Mouse (Mus musculus): ENCODE data around the gene Nrp1.

Gene Nrp1

DNA sequence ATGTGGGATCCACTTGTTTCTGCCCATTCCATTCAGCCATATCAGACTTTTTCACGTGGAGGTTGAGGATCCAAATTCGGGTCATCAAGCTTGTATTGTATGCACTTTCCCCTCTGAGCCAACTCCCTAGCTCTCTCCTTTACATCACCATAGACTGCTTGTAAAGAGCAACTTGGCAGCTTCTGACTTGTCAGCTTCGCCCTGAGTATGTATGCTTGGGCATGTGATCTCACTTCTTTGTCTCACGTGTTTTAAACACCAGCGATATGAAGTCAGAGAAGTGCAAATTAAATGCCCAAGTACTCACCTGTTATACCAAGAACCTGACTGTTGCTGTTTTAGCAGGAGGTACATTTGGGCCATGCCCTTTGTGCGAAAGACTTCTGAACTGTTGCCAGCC is 12.6 kb downstream of the Nrp1 start:
- DNase-seq (ENCODE audit: low read depth, low spot score), result no peak

DNA sequence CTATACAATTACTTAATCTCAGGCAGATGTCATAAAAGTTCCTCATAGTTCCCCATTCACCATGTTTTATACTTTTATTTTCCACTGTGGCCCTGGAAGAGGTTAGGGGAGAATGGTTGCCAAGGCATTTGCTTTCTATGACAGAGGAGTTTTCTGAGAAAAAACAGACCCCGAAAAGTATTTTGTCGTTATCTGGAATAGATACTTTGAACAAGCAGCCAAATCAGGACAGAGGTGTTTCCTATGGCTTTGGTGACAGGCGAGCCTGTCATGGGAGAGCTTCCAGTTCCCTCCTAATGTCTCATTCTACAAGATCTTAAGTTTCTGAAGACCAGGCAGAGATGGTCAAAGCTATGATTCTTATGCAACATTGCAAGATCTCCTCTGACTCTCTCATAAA is 13.4 kb downstream of the Nrp1 start:
- no peak for DNase-seq (ENCODE audit: low read depth, low spot score)

DNA sequence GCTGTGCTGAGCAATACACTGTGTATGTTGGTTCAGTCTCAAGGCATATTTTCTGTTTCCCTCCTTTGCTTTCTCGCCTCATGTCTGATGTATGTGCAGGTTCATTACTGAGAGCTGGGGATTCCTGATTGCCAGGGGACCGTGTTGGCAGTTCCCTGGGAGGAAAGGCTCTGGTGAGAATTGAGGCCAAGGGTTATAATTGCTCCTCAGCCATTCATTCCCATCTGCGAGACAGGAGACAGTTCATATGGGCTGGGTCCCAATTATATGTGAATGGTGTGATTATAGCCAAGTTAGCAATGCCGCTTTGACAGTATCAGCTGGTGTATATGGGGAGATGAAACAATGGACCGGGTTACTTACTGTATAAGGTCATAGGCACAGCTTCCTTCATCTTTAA is 14.3 kb downstream of the Nrp1 start:
- DNase-seq (ENCODE audit: low read depth, low spot score), result no peak

DNA sequence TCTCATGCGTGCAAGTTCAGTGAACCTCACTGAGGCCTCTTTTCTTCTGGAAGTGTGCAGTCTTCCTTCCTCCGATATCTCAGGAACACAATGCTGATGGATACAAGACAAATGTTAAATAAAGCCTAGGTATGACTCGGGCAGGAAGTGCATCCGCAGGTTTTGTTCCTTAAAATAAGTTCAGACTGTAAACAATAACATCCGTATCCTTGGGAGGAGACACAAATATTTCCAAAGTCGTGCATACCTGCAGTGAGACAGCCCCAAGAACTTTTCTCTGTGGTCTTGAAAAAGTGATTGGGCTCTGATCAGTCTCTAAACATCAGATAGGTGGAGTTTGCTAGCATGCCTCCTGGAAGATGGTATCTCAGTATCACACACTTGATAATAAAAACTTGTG is 15.0 kb downstream of the Nrp1 start:
- DNase-seq (ENCODE audit: low read depth, low spot score), result no peak

DNA sequence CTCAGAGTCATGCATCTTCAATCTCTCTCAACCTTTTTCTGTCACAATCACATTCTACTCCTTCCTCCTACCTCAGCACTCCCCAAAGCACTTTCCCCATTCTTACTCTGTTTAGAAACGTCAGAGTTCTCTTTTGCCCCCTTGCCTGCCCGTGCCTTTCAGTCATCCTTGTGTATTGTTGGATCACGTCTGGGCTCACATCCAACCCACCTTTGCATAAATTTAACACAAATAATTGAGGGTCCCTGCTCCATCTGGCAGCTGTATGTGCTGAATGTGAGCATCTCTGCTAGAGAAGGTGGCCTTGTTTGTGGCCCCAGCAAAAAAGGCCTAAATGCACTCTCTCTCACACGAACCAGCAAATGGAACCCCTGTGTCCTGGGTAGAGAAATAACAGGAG is 16.9 kb downstream of the Nrp1 start:
- DNase-seq (ENCODE audit: low read depth, low spot score), result no peak

DNA sequence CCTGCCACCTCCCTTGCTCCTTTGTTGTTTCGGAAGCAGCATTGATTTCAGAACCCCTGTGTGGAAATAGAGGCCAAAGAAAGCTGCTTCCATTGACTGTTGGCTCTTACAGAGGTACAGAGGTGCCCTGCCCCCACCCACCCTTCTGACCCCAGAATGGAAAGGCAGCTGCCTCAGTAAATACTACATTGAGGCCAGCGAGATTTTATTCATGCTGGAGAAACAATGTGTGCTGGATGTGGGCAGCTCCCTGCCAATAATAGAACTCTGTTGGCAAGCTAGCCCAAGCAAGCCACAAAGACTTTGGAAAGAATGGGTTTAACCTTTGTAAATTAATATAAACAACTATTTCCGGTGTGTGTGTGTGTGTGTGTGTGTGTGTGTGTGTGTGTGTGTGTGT is 24.8 kb downstream of the Nrp1 start:
- no peak for DNase-seq (ENCODE audit: low read depth, low spot score)

DNA sequence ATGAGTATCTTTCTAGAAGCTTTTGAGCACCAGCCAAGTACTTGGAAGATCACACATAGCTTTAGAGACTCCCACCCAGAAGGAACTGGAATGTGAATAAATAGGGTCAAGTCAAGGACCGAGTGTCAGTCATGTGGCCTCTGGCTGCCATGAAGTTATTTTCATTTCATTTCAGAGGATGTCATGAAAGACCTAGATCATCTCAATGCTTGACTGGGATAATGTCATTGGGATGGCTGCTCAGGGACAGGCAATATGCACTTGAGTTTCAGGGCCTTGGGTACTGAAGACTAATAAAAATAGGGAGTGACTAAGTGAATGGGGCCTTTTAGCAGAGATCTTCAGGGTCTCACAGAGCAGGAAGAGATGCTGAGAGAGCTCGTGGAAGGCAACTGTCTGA is 26.0 kb downstream of the Nrp1 start:
- DNase-seq (ENCODE audit: low read depth, low spot score), result no peak

DNA sequence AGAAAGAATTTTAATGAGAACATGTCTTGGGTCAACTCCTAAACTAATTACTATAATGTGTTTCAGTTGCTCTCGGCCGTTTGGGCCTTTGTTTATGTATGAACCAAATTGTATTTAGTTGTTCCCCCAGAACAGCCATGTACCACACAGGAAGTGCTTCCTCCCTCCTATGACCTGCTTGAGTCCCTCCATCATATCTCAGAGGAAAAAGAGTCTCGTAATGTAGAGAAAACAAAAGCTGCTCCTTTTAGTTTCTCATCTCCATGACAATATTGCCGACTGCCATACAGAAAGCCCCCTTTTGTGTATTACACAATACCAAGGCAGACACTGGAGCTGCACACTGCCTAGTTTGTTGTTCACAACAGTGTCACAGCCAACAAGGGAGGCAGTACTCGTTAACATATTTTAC is 26.5 kb downstream of the Nrp1 start:
- DNase-seq (ENCODE audit: low read depth, low spot score), result no peak

DNA sequence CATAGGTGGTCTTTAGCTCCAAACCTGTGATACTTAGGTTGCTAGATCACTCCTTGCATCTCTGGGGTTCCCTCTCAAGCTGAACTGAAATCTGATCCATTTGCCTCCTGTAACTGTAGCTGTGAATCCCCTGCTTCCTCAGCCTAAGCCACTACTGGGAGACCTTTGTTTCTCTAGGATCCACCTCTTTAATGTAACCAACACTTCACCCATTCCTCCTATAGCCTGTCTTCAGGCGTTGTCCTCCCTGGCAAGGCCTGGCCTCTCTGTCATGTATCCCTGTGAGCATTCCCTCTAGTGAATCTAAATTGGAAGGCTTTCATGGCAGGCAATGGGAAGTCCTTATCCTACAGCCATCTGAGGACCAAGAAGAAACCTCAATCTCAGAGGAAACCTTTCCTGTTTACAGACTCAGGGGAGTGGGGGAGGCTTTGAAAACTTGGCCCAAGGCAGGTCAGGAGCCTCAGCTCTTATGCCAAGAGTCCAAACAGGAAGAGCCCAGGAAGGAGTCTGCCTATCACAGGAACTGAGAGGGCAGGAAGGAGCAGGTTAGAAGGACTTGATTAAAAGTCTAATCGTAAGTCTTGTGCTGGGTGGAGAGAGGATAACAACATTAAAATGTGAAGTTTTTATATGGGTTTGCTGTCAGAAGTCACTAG is 28.7 kb downstream of the Nrp1 start:
- DNase-seq (ENCODE audit: low read depth, low spot score), result no peak

DNA sequence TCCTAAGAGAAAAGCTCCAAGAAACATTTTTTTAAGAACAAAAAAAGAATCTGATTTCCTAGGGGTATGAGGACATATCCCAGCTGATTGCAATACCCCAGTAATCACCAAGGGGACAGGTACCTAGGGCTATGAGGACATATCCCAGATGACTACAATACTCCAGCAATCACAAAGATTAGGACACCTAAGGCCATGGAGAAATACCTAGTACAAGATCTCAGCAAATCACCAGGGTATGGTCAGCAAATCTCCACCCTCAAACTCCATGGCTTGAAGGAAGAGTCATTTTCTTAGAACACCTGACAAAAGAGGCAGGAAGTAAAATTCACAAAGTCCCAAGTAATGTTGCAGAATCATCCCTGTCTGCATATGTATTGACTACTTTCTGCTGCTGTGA is 32.4 kb downstream of the Nrp1 start:
- DNase-seq (ENCODE audit: low read depth, low spot score), result no peak

DNA sequence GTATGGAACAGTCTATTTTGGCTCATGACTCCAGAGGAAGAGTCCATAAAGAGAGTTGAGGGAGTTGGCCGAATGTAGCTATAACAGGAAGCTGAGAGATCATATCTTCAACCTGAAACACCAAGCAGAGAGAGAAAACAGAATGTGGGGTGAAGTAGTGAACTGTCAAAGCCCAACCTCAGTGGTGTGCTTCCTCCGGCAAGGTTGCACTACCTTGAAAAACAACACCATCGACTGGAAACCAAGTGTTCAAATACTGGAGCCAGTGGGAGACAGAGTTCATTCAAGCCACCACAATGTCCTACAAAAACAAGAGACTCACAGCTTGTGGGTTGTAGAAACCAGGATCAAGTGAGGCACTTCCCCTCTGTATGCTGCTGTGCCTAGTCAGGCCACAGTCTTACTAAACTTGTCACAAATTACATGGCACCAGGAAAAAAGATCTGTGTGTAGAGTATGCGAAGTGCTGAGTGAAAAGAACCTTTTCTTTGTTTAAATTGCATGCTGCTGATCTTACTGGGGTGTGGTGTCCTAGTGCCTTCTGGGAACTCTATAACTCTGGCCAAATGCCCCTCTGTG is 32.9 kb downstream of the Nrp1 start:
- DNase-seq (ENCODE audit: low read depth, low spot score), result no peak

DNA sequence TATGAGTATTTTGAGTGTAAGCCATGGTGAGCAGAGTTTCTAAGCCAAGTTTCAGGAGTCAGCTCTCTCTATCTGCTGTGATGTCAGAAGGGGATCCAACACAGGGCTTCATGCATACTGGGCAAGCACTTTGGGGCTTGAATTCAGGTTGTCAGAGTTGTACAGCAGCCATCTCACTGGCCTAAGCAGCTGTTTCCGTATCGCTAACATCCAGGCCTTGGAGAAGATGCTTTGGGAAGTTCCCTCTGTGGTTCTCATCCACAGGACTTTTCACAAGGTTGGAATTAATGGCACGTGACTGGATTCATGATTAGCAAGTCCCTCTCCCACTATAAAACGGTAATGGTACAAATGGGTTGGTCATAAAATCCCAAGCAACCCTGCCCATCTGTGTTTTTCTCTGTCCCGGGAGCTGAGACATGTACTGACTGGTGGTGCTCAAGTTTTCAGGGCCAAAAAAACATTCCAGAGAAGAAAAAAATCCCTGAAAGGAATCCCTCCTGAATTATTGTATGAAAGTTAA is 36.3 kb downstream of the Nrp1 start:
- DNase-seq (ENCODE audit: low read depth, low spot score), result no peak

DNA sequence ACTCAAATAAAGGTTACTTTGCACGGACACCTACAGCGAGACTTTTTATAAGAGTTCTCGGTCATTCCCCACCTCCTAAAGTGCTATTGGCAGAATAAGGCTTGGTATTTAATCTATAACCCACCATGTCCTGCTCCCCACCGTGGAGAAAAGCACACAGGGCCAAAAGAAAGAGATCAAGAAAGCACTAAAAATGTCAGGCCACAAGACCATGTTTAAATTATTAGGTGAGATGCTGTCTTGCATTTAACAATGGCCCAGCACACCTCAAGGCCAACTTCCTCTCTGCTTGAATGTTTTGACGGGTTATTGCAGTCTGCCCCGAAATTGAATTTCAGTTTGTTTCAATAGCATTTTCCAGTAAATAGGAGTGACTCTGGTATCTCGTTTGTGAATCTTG is 38.6 kb downstream of the Nrp1 start:
- no peak for DNase-seq (ENCODE audit: low read depth, low spot score)

DNA sequence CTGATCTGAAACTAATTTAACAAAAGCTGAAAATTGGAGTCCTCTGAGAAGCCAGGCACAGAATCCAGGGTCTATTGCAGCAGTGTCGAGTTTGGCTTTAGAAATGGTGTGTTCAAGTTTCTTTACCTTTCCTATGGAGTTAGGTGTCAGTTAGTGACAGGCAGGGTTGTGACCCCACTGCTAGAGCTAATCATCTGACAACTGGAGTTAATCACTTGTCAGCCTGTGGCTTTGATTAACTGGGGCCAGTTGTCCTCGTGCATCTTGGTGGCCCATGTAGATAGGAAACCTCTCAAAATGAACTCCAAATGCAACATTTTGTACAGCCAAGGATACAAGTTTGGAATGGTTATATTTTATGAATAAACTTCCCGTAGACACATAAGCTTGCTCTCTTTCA is 39.0 kb downstream of the Nrp1 start:
- DNase-seq (ENCODE audit: low read depth, low spot score), result no peak

DNA sequence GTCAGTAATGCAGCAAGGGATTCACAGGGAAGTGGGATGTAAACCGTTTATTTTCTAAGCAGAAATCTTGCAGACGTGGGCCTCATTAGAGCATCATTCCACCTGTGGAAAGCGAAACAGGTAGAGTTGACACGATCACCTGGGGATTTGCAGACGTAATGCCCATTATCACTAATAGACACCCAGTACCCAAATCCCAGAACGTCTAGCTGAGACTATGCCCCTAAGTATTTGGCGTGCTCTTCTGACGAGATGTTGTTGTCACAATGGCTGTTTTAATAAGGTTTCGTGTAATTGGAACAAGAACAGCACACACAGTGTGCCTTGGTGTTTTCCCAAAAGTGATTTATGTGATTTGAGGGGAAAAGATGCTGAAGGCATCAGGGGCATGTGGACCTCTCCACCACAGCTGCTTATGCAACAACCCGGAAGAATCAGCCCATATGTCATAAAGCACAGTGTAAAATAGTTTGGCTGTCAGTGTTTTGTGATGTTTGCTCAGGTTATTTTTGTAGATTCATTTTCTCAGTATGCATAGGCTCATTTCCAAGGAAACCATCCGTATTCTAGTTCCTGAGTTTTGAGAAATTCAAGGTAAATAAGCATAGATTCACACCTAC is 40.2 kb downstream of the Nrp1 start:
- no peak for DNase-seq (ENCODE audit: low read depth, low spot score)

DNA sequence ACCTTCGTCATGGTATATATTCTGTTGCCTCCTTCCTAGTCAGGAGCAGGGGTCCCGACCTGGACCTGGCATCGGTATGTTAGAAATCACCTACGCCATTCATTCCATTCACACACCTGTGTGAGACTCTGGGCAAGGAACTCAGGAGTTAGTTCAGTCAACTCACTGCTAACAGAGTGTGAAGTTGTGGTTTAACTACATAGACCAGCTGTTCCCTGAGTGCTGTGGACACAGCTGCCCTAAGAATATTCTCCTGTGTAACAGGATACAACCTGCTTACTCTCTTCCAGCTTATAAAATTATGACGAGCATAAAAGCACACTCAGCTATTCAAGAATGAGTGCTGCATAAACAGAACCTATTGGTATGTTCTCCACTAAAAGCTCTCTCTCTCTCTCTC is 41.9 kb downstream of the Nrp1 start:
- DNase-seq (ENCODE audit: low read depth, low spot score), result no peak

DNA sequence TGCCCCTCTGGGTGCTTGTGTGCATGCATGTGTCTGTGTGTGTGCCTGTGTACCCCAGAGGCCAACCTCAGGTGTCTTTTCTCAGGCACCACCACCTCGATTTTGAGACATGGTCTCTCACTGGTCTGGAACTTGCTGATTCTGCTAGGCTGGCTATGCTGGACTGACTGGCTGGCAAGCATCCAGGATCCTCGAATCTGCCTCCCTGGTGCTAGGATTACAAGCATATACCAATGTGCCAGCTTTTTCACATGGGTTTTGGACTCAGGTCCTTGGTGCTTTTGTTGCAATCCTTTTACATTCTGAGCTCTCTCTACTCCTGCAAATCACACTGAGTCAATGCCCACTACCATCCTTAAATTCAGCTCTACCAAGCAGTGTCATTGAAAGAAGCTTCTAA is 46.5 kb downstream of the Nrp1 start:
- no peak for DNase-seq (ENCODE audit: low read depth, low spot score)

DNA sequence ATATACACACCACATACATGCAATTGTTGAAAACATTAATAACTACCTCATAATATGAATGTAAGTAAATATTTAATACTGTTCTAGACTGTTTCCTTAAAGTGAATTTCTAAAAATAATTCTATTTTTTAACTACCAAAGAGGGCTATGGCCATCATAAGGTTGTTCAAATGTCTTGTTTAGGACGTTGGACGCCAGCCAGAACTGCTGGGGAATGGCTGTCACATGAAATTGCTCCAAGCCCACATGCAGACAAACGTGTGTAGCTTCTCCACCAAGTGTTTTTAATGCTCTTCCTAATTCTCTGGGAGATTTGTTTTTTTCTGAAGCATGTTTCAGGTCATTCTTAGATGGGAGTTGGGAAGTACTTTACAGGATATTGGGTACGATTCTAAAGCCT is 55.0 kb downstream of the Nrp1 start:
- DNase-seq (ENCODE audit: low read depth, low spot score), result no peak

DNA sequence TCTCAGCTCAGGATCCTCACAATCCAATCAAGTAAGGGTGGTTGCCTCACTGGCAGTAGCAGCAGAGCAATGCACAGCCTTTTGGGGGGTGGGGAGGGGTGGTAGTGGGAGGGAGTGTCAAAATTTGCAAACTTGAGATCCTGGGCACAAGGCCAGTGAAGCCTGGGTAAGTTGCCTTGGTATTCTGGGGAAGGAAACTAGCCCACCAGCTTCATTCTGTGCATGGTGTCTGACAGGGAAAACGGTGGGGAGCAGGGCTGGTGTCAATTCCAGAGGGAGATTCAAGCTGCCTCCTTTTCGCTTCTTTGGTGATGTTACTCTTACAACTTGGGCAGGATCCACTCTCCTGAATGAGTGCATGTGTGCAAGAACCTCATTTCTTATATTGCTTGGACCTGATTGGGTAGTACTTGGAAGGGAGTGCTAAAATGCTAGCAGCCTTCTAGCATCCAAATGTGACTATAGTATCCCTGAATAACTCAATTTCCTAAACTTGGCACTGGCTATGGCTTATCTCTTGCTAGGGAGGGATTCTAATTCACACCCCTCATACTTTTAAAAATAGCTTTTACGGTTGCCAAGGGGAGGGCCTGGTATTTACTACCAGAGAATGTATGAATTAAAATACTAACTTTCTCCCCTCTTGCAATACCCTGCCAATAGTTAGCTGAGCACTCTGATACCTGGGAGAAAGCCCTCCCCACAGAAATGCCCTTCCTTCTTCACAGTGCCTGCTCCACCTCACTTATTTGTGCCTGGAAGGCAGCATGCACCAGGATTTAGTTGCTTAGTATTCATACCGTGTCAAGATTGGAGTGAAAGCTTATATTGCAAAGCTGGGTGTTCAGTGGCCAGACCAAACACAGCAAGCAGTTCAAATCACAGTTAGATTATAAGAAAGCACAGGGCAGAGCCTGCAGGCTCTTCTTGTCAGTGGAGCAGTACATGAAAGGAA is 57.6 kb downstream of the Nrp1 start:
- DNase-seq (ENCODE audit: low read depth, low spot score), result no peak

DNA sequence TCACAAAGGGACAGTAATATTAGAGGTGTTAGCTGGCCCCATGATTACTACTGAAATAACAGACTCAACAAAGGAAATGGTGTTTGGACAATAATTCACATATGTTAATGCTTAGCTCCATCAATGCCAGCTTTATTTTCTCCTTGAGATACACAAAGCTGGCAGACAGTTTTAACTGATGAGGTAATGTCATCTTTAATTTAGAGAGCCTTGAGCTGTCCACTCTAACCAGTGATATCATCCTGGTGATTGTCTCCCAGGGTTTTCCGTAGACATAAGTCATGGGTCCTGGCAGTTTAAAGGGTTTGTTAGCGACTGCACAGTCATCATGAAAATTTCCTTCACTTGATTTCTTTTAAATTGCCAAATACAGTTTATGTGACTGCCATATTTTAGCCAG is 58.5 kb downstream of the Nrp1 start:
- DNase-seq (ENCODE audit: low read depth, low spot score), result no peak

DNA sequence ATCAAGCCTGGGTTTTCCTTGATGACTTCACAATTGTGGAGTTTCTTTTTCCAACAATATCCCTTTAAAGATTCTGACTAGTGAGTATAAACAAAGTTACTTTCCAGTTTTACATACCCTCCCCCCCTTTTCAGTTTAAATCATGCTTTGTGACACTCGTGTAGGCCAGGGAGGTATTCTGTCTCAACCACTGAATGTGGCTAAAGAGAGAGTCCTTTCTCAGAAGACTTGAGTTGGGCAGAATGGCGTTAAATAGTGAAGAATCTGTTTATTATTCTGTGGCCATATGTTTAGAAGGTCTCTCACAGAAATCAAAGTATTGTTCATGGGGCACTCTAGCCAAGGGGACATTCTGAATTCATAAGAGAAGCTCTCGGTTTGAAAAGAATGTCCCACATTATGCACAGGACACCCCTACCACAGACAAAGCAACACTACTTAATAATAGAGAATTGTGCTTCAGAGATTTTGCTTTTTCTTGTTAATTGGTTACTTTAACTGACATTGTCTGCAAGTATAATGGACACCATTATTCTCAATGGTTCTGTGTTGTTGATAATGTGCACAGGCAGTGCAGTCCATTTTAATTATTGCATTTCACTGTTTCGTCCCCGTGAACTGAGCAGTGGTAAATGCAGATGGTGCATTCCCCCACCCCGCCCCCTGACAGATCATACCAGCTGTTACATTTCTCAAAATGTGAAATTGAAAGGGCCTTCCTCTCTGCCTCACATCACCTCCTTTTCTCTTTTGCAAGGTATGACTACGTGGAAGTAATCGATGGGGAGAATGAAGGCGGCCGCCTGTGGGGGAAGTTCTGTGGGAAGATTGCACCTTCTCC is 59.8 kb downstream of the Nrp1 start:
- no peak for DNase-seq (ENCODE audit: low read depth, low spot score)
